Mouse (Mus musculus): ENCODE results near the gene Ypel1.

DNA sequence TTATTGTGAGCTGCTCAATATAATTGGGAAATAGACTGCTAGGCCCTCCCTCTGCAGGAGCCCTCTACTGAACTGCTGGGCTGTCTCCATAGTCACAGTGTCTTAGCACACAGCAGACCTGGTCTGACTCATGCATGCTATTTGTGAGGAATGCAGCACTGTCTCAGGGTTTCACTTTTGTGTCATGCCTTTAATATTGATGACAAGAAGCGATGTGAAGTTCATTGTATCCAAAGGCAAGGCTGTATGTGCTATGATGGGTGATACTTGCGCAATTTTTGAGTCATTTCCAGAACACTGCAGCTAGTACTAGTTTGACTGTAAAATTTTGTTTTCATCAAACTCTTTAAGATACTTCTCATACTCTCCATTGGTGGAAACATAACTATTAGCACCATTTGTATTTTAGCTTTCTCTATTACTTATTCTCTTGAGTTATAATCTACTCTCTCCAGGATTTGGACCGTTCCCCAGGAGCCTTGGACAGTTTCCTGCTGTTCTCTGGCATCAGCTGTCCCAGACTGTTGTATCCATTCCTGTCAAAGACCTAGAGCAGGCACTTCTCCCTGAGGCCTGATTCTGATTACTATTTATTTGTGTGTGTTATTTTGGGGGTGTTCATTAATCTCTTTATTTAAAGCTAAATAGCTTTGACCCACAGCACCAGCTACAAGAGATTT lies 44.9 kb upstream of the Ypel1 start:
- TF ChIP-seq GATA1 (IDR thresholded peaks at IDR 0.05; ENCODE audit: low read length) (no peak), TAL1 (IDR thresholded peaks at IDR 0.05; ENCODE audit: low read length) (no peak)
